Mouse (Mus musculus): ENCODE measurements around the gene Ccnj. TPM values are rescaled to one million over a fixed set of nuclear protein-coding genes. Genes with fewer than 3 reads are reported as not detected.

Gene Ccnj
- 5.4 and 5.7 TPM in 2 replicates for polyA plus RNA-seq (2014; fragmentation: Nextera tagmentation; extraction: Ambion mirVana)

DNA sequence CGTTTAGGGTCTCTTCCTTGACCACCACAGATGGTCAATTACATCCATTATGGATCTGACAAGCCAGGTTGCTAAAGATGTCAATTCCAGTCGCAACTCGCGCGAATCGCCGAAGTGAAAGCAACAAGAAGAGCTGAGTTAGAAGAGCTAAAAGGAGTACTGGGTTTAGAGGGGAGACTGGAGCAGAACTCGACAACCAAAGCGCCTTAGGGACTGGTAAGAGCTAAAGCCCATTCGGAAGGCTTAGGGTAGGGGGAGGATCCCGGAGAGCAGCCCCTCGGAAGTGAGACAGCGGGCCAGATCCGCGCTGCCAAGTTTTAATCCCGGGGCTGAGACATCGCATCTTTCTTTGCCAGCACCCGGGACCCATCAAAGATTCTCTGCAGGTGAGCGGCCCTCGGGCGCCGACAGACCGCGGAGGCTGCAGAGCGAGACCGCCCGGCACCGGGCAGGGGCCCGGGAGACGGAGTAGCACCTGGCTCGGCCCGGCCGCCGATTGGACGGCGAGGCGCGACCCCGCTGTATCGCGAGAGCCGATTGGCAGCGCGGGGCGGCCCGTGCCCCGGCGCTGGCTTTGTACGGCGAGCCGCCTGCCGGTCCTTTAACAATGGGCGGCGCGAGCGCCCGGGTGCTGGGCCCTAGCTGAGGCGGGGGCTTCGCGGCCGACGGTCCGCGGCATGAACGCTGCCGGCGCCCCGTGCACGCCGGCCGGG, at the start of gene Ccnj:
TSS of gene Ccnj (plus strand) at position 577 of the 713 bp plus-strand sequence.
- peak; percentile 97 for ATAC-seq (ENCODE audit: insufficient number of reproducible peaks, insufficient read depth, low FRiP score, low read depth)
- Histone ChIP-seq H3K4me2 (ENCODE audit: low read length) (peak within 1 kb of the TSS; percentile 85), H3K4me3 (ENCODE audit: control insufficient read depth in 1 of 2, insufficient read depth in 1 of 2, low read depth in 1 of 2, low read length in 2 of 2) (peak within 1 kb of the TSS; percentile 75 to 91), H3K27ac (replicated peaks in 1 of 2; ENCODE audit: control insufficient read depth in 1 of 2, insufficient read depth in 1 of 2, low read depth in 2 of 2, low read length in 2 of 2) (peak within 1 kb of the TSS; percentile 63 to 84), H3K9me3 (ENCODE audit: control insufficient read depth, low read length) (no peaks in the 10 kb centered on the region), H3K4me1 (ENCODE audit: control insufficient read depth in 2 of 2, insufficient read depth in 2 of 2, low read length in 2 of 2) (peaks cover 6 to 14% of the 10 kb centered on the region in 2 experiments), H3K9ac (ENCODE audit: low read length) (peak within 1 kb of the TSS; percentile 96), H3K27me3 (ENCODE audit: control insufficient read depth, insufficient read depth, low read length) (no peaks in the 10 kb centered on the region), H3K36me3 (ENCODE audit: control insufficient read depth, insufficient read depth, low read length) (no peaks in the 10 kb centered on the region)
- under 1% methylated on average over 66 of the region's 71 CpGs for WGBS

DNA sequence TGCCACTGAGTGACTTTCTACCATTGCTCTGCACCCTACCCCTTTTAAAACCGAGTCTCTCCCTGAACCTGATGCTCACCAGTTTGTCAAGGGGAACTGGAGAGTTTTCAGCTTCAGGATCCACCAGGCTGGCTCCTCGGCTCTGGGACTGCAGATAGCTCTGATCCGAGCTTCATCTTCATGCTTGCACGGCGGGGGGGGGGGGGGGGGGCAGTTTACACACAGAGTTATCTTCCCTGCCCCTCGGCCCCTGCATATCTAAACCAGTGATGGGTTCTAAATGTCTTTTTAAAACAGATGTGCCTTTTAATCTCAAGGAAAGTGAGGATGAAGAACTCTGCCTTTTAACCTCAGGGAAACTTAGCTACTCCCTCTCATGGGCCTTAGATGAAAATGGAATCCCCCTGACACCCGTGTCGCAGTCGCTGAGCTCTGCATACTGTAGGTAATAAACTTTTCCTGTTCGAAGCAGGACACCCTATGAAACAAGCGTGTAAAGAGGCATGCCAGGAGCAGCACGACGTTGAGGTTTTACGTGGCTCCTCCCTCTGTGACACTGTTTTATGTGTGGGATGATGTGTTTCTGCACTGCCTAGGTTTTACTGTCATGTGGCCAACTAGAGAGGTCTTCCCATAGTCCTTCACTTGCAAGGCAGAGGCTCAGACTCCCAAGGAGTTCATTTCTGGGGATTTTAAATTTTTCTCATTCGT, 42.9 kb upstream of the Ccnj start:
- WGBS: 63% methylated on average over 14 of the region's 15 CpGs
- ATAC-seq (ENCODE audit: insufficient number of reproducible peaks, insufficient read depth, low FRiP score, low read depth): no peak
- no peak overlapping the region for H3K4me3 ChIP-seq (ENCODE audit: control insufficient read depth in 1 of 2, insufficient read depth in 1 of 2, low read depth in 1 of 2, low read length in 2 of 2)

DNA sequence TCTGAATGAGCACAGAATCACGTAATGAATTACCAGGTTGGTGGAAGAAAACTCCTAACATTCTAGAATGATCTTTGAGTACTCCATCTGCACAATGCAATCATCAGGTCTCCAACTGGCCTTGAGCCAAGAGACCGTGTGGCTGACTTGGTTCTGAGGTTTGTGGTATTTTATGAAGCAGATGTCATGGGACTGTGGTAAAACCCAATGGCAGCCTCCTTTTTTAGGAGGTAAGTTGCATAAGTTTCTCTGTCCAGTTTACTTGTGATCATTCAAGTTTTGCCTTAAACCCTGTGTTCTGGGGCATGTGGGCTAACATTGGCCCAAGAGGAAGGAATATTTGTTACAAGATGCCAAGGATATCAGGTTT, 42.4 kb upstream of the Ccnj start:
- Histone ChIP-seq H3K9me3 (ENCODE audit: control insufficient read depth, low read length) (no peaks in the 10 kb centered on the region), H3K4me1 (ENCODE audit: control insufficient read depth in 2 of 2, insufficient read depth in 2 of 2, low read length in 2 of 2) (no peaks in the 10 kb centered on the region), H3K9ac (ENCODE audit: low read length) (no peak overlapping the region), H3K27ac (replicated peaks in 1 of 2; ENCODE audit: control insufficient read depth in 1 of 2, insufficient read depth in 1 of 2, low read depth in 2 of 2, low read length in 2 of 2) (no peak overlapping the region), H3K4me2 (ENCODE audit: low read length) (no peak overlapping the region), H3K27me3 (ENCODE audit: control insufficient read depth, insufficient read depth, low read length) (peaks cover 6% of the 10 kb centered on the region), H3K36me3 (ENCODE audit: control insufficient read depth, insufficient read depth, low read length) (no peaks in the 10 kb centered on the region), H3K4me3 (ENCODE audit: control insufficient read depth in 1 of 2, insufficient read depth in 1 of 2, low read depth in 1 of 2, low read length in 2 of 2) (no peak overlapping the region)
- ATAC-seq (ENCODE audit: insufficient number of reproducible peaks, insufficient read depth, low FRiP score, low read depth): no peak
- WGBS: 76% methylated on average over 2 of the region's 2 CpGs

More for the DNA sequence above, 42.9 kb upstream of the Ccnj start:
- no peaks in the 10 kb centered on the region for H3K4me1 ChIP-seq (ENCODE audit: control insufficient read depth in 2 of 2, insufficient read depth in 2 of 2, low read length in 2 of 2)
- peaks cover 6% of the 10 kb centered on the region for H3K27me3 ChIP-seq (ENCODE audit: control insufficient read depth, insufficient read depth, low read length)
- H3K4me2 ChIP-seq (ENCODE audit: low read length): no peak overlapping the region
- H3K9me3 ChIP-seq (ENCODE audit: control insufficient read depth, low read length): no peaks in the 10 kb centered on the region
- H3K27ac ChIP-seq (replicated peaks in 1 of 2; ENCODE audit: control insufficient read depth in 1 of 2, insufficient read depth in 1 of 2, low read depth in 2 of 2, low read length in 2 of 2): no peak overlapping the region
- H3K36me3 ChIP-seq (ENCODE audit: control insufficient read depth, insufficient read depth, low read length): no peaks in the 10 kb centered on the region
- no peak overlapping the region for H3K9ac ChIP-seq (ENCODE audit: low read length)

DNA sequence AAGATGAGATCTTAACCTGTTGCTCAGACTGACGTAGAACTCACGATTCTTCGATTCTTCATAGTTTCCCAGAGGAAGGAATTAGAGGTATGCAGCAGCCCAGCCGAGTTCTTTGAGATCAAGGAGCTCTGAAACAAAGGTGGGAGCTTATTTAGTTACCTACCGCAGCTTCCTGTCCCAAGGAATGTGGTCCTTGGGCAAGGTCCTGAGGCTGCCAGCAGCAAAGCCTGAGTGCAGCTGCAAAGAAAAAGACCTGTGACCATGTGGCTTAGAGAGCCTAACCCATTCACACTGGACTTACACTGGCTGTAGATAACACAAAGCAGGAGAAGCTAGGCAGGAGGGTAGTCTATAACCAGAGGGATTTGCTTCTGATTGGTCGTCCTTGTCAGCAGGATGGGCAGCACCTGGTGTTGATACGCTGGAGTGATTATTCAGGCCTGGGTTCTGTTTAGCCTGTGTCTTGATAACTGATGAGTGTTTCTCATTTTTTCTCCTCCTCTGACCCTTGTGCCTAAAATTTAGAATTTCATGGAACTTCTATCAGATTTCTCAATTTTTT, 25.8 kb upstream of the Ccnj start:
- Histone ChIP-seq H3K4me1 (ENCODE audit: control insufficient read depth in 2 of 2, insufficient read depth in 2 of 2, low read length in 2 of 2) (no peaks in the 10 kb centered on the region), H3K27ac (replicated peaks in 1 of 2; ENCODE audit: control insufficient read depth in 1 of 2, insufficient read depth in 1 of 2, low read depth in 2 of 2, low read length in 2 of 2) (no peak overlapping the region), H3K36me3 (ENCODE audit: control insufficient read depth, insufficient read depth, low read length) (no peaks in the 10 kb centered on the region), H3K4me3 (ENCODE audit: control insufficient read depth in 1 of 2, insufficient read depth in 1 of 2, low read depth in 1 of 2, low read length in 2 of 2) (no peak overlapping the region), H3K4me2 (ENCODE audit: low read length) (no peak overlapping the region), H3K9me3 (ENCODE audit: control insufficient read depth, low read length) (no peaks in the 10 kb centered on the region), H3K9ac (ENCODE audit: low read length) (no peak overlapping the region), H3K27me3 (ENCODE audit: control insufficient read depth, insufficient read depth, low read length) (no peaks in the 10 kb centered on the region)
- no peak for ATAC-seq (ENCODE audit: insufficient number of reproducible peaks, insufficient read depth, low FRiP score, low read depth)
- WGBS: 42% methylated on average over 7 of the region's 7 CpGs

- 75% methylated on average over 7 of the region's 7 CpGs for WGBS
- H3K27ac ChIP-seq (replicated peaks in 1 of 2; ENCODE audit: control insufficient read depth in 1 of 2, insufficient read depth in 1 of 2, low read depth in 2 of 2, low read length in 2 of 2): no peak overlapping the region
- no peaks in the 10 kb centered on the region for H3K36me3 ChIP-seq (ENCODE audit: control insufficient read depth, insufficient read depth, low read length)
- no peak for ATAC-seq (ENCODE audit: insufficient number of reproducible peaks, insufficient read depth, low FRiP score, low read depth)
- peaks cover 3 to 12% of the 10 kb centered on the region in 2 experiments; a peak in 3 of 4 replicates for H3K4me1 ChIP-seq (ENCODE audit: control insufficient read depth in 2 of 2, insufficient read depth in 2 of 2, low read length in 2 of 2)
- no peaks in the 10 kb centered on the region for H3K27me3 ChIP-seq (ENCODE audit: control insufficient read depth, insufficient read depth, low read length)
- H3K9ac ChIP-seq (ENCODE audit: low read length): no peak overlapping the region
- no peak overlapping the region for H3K4me2 ChIP-seq (ENCODE audit: low read length)
- no peaks in the 10 kb centered on the region for H3K9me3 ChIP-seq (ENCODE audit: control insufficient read depth, low read length)
- H3K4me3 ChIP-seq (ENCODE audit: control insufficient read depth in 1 of 2, insufficient read depth in 1 of 2, low read depth in 1 of 2, low read length in 2 of 2): no peak overlapping the region
These were observed 21.2 kb upstream of the Ccnj start for GRCm38 (mm10) chr19:40809858-40810257.

GRCm38 (mm10) chr19:40811840-40812239, 19.2 kb upstream of the Ccnj start:
- ATAC-seq (ENCODE audit: insufficient number of reproducible peaks, insufficient read depth, low FRiP score, low read depth): no peak
- Histone ChIP-seq H3K36me3 (ENCODE audit: control insufficient read depth, insufficient read depth, low read length) (no peaks in the 10 kb centered on the region), H3K9me3 (ENCODE audit: control insufficient read depth, low read length) (no peaks in the 10 kb centered on the region), H3K4me1 (ENCODE audit: control insufficient read depth in 2 of 2, insufficient read depth in 2 of 2, low read length in 2 of 2) (peaks cover 3 to 12% of the 10 kb centered on the region in 2 experiments; a peak in 3 of 4 replicates), H3K9ac (ENCODE audit: low read length) (no peak overlapping the region), H3K4me2 (ENCODE audit: low read length) (no peak overlapping the region), H3K27ac (replicated peaks in 1 of 2; ENCODE audit: control insufficient read depth in 1 of 2, insufficient read depth in 1 of 2, low read depth in 2 of 2, low read length in 2 of 2) (no peak overlapping the region), H3K27me3 (ENCODE audit: control insufficient read depth, insufficient read depth, low read length) (no peaks in the 10 kb centered on the region), H3K4me3 (ENCODE audit: control insufficient read depth in 1 of 2, insufficient read depth in 1 of 2, low read depth in 1 of 2, low read length in 2 of 2) (no peak overlapping the region)
- WGBS: 55% methylated on average over 4 of the region's 4 CpGs

DNA sequence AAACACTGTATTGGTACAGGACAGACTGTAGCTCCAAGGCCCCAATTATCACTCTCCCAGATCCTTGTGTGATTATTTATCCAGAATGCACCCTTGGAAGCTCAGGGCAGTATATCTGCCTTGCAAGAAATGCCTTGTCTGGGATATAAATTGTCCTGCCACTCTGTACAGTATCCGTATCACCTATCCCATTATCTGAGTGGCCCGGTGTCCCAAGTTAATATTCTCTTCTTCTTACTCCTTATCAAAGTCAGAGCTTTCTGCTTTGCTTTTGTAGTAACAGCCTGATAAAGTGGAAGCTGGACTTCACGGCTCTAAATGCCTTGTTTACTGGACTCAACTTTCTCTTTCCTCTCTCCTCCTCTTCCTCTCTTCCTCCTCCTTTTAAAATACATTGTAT, 18.3 kb upstream of the Ccnj start:
- no peak for ATAC-seq (ENCODE audit: insufficient number of reproducible peaks, insufficient read depth, low FRiP score, low read depth)
- Histone ChIP-seq H3K27me3 (ENCODE audit: control insufficient read depth, insufficient read depth, low read length) (no peaks in the 10 kb centered on the region), H3K27ac (replicated peaks in 1 of 2; ENCODE audit: control insufficient read depth in 1 of 2, insufficient read depth in 1 of 2, low read depth in 2 of 2, low read length in 2 of 2) (no peak overlapping the region), H3K4me2 (ENCODE audit: low read length) (peak overlapping the region; percentile 45; the same call in 1 of the 2 replicates), H3K9me3 (ENCODE audit: control insufficient read depth, low read length) (no peaks in the 10 kb centered on the region), H3K9ac (ENCODE audit: low read length) (no peak overlapping the region), H3K4me1 (ENCODE audit: control insufficient read depth in 2 of 2, insufficient read depth in 2 of 2, low read length in 2 of 2) (peaks cover 3 to 12% of the 10 kb centered on the region in 2 experiments; a peak in 3 of 4 replicates), H3K4me3 (ENCODE audit: control insufficient read depth in 1 of 2, insufficient read depth in 1 of 2, low read depth in 1 of 2, low read length in 2 of 2) (no peak overlapping the region), H3K36me3 (ENCODE audit: control insufficient read depth, insufficient read depth, low read length) (no peaks in the 10 kb centered on the region)
- 21% methylated on average over 3 of the region's 3 CpGs for WGBS
